Mouse (Mus musculus) gastrocnemius, adult 18-20 months (tissue): Measurements from ENCODE around the gene Grhl1. TPM values are rescaled to one million over a fixed set of nuclear protein-coding genes. Genes with fewer than 3 reads are reported as not detected.
A peak's percentile ranks its signal among the peaks of the same experiment; 100 is the strongest.
"Not testable (repeated sequence)": the region's sequence is repeated elsewhere in the genome, so short reads cannot be mapped to it uniquely, and the experiment has no call there.

Experiments used
- DNase-seq: peaks from one replicate; pipeline ENCODE4 v3.0.0; 2021; ENCODE audit warnings: low spot score
- long read RNA-seq, 2 experiments: library from polyadenylated mRNA; stranded (forward); transcript quantifications; one replicate each; pipeline ENCODE4 v2.0.0; 2021
- total RNA-seq, 2 experiments: library from RNA; stranded (reverse); gene quantifications; 2 replicates each; pipeline ENCODE4 v1.2.3; 2021

The Grhl1 gene
- total RNA-seq = under 1 TPM; 0.24 to 0.27 TPM
- long read RNA-seq, experiment 1, partial matches to known transcripts = 0 of 1 reads
- long read RNA-seq, experiment 1, other reads (novel, unspliced or antisense) = 1 of 1 reads
- long read RNA-seq, experiment 2 = 0 reads

DNA sequence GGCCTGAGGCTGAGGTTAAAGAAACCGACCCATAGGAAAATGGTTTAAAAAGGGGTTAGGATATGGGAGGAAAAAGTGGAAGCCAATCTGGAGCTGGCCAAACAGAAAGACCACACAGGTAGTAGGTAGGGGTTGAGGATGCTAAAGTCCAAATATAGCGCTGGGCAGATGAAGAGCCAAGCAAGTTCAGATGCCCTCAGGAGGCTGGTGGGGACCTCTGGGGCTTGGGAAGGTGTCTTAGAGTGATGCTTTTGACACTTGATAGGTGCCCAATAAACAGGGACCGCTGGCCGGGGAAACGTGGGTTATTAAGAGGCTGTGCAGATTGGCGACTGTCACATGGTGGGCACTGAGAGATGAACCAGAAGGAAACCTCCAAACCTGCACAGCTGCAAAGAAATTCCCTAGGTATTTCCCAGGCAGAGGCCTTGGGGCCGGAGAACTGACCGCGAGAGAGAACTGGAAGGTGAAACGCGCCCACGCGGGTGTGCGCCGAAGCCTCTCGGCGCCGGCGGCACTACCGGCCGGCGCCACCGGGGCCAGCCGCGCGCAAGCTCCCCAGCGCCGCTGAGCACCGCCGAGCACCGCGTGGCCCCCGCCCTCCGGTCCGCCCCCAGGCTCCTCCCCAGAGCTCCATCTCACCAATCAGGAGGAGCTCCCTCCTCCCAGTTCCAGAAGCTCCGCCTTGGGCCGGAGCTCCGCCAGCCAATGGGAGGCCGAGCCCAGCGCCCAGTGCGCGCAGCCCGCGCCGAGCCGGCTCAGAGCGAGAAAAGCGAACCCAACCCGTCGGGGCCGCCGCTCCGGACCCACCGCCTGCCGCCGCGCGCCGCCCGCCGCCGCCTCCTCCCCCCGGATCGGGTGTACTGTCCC, at the start of gene Grhl1:
Grhl1 (plus strand) TSS at position 761 of the 870 bp plus-strand sequence.
- DNase-seq = peak; percentile 96

DNA sequence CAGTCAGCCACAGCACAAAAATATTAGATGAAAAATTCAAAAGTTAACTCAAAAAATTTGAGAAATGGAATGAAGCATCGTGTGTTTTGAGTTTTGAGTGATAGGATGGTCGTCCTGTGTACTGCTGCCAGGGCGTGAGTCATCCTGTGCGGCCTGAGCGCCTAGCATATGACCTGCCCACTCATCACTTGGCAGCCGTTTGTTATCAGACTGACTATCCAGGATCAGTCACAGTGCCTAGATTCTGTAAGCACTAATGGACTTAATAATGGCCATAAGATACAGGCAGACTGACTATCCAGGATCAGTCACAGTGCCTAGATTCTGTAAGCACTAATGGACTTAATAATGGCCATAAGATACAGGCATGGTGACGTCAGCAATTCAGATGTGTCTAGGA, 47.0 kb upstream of the Grhl1 start:
- DNase-seq = not testable (repeated sequence)

DNA sequence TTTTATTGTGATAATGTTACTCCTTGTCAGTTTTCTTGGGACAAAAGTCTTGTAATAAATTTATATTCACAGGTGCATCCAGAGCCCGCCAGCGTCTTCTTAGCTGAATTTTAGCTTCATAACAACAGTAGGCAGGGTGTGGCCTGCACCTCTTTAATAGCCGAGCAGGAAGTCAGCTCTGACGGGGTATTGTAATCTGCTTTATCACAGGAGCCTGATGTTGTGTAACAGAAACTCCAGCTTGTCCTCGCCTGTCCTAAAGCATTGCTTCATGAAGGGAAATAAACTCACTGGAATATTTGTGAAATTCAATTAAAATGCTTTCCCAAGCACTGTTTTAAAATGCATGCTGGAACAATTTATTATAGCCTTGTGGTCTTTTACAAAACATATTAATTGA, 35.7 kb upstream of the Grhl1 start:
- DNase-seq = no peak

DNA sequence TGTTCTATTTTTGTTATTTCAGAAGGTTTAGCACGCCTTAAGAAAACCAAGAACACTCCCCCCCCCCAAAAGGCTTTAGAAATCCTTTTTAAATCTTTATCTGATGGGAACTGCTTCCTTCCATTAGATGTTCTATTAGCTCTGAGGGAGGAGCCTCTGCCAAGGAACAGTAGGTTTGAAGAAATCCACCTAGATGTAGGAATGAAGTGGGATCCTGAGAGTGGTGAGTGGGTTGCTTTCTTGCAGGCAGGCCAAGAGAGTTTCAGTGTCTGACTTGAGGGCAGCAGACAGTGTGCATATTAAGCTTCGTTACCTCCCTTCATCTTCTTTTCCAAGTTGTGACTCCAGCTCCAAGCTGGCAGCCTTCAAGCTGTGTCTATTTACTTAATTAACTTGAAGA, 34.9 kb upstream of the Grhl1 start:
- no peak for DNase-seq

DNA sequence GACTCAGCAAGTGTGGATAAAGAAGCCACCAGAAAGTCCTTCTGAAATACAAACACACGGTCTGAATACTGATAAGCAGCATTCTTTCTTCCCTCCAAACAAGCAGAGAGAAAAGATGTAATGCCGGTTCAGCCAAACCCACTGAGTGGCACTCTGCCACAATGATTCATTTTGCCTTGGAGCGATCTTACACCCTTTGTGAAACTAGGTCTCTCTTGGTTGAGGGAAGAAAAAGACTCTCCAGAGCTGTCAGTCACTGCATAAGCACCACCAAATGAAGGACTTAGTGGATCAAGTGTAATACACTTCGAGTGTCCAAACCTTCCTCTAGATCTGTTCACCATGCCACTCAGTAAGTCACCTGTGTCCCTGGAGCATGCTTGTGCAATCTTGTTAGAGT, 34.1 kb upstream of the Grhl1 start:
- DNase-seq = no peak

DNA sequence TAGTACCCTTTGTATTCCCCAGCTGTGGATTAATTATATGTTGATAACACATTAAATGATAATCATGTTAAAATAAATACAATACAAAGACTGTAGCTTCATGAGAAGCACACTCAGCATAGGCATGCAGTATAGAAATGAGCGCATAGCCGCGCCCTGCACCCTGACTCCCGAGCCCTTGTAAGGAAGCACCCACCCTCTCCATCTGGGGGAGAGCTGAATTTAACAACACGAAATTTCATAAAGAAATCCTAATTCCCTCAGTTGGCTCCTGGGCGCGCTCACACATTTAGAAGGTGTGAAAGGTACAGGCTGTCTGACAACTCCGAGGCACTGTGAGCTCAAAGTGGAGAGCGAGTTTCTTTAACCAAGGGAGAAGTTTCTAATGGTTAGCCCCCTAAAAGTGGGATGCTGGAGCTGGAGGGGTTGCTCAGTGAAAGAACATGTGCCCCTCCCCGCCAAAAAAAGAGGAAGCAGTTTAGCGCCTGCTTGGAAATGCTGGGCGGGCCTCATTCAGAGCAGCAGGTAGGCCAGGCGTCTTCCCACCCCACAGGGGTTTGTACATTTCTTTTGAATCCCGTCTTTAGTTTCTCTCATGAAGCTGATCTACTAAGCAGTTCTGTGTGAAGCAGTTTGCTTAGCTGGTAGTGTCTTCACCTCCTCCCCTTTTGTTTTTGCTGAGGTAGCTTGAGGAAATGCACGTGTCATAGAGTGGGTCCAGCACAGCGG, 30.5 kb upstream of the Grhl1 start:
- DNase-seq = no peak

DNA sequence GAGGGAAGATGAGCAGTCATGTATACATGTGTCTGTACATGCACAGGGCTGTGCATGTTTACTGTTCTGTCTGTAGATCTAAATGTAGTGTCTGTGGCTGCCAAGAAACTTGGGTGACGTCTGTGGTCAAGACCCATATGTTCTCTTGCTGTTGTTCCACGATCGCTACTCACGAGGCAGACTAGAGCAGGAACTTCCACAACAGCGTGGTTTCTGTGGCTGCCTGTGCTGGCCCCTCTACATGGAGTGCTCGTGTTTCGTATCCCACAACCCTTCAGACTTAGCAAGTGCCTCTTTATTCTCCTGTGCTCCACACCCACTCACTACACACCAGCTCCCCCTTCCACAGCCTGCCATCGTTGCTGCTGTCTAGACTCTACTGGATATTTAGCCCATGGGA, 24.4 kb upstream of the Grhl1 start:
- no peak for DNase-seq

DNA sequence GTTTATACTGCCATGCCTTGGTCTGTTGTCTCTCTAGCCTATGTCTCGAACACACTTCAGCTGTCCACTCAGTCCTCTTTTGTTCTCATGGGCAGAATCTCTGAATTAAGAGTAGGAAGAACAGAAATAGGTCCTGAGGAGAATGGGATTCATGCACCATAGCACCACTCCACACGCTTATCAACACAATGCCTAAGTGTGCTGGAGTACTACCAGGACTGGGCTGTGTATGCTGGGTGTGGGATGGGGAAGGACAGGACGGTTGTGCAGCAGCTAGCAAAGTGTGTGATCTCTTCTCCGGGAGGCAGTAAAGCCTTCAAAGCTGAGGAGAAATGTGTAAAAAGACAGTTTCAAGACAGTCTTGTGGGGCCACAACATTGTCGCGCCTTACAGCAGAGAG, 23.2 kb upstream of the Grhl1 start:
- DNase-seq = no peak

DNA sequence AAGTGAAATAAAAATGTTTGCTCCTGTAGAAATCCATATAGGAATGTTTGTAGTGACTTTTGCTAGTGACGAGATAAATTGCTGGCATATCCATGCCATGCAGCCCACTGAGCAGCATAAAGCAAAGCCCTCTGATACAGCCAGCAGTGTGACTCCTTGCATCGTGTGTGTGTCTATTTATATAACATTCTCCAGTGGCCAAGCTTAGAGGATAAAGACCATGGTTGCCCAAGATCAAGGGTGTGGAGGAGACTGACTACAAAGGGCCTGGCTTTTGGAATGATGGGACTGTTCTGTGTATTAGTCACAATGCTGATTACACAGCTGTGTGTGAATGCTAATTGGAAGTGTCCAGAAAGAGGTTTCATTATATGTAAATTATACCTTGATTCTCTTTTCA, 19.6 kb upstream of the Grhl1 start:
- no peak for DNase-seq

DNA sequence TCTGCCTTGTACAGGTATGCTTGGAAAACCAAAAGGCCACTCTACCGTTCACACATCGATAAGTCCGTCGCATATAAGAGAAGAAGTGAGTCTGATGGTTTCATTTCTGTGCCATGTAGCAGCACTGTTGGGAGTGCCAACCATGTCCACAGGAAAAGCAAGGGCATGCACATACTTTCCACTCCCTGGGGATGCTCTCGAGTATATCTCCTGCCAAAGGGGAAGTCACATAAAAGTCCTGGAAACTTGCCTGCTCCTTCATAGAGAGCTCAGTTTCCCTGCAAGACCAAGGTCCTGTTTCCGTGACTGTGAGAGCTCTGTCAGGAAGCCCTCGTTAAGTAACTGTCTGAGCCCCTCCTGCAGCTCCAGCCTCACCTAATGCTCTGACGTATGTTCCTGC, 16.1 kb upstream of the Grhl1 start:
- no peak for DNase-seq

DNA sequence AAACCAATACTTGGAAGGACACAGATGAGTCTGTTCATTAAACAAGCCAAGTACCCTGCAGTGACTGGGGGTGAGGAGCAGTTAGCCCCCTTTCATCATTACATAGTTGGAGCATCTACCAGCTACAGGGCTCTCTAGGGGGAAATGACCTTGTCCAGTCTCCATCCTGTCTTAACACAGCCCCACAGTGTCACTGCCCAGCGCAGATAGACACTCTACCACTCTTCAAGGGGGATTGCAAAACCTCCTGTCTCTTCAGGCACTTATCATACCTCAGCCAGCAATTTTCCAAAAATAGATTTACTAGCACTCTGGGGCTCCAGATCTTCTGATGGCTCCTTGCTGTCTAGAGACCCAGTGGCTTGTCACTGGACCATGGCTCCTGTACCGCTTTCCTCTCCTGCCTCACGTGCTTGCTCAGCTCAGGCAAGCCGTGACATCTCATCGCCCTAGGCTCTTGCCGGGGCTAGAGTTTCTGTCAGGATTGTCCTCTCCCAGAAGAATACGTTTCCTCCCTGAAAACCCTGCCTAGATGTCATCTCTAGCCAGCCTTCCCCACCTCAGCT, 8.6 kb upstream of the Grhl1 start:
- no peak for DNase-seq

DNA sequence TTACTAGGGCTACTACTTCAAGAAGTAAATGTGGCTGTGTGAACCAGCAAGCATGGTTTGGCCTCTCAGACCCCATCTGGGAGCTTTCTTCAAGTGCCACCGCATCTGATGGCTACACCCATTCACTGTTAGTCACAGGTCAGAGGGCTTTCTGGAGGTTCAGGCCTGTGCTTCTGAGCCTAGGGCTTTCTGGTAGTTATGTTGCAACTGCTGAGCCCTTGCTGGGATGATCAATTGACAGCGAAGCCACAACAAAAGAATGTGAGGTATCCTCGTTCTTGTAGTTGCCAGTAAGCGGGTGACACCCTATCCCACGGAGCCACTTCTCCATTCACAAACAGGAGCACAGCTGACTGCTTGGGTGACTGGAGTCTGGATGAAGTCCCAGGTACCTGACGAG, 6.8 kb upstream of the Grhl1 start:
- DNase-seq = no peak

DNA sequence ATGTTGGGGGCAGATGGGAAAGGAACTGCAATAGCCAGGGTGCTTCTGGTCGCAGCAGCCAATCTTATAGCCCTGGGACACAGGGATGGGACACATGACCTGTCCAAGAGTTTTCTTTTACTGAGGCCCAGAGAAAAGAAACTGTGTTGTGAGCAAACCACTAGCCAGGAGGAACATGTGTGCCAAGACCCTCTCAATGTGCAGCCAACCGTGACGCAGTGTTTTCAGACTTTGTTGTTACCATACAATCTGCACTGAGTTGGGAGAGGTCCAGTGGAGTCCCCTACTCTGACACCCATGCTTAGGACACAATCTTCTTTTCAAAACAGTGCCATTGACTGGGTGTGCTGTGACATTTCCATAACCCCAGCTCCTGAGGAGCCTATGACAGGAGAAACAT, 4.5 kb upstream of the Grhl1 start:
- DNase-seq = no peak

DNA sequence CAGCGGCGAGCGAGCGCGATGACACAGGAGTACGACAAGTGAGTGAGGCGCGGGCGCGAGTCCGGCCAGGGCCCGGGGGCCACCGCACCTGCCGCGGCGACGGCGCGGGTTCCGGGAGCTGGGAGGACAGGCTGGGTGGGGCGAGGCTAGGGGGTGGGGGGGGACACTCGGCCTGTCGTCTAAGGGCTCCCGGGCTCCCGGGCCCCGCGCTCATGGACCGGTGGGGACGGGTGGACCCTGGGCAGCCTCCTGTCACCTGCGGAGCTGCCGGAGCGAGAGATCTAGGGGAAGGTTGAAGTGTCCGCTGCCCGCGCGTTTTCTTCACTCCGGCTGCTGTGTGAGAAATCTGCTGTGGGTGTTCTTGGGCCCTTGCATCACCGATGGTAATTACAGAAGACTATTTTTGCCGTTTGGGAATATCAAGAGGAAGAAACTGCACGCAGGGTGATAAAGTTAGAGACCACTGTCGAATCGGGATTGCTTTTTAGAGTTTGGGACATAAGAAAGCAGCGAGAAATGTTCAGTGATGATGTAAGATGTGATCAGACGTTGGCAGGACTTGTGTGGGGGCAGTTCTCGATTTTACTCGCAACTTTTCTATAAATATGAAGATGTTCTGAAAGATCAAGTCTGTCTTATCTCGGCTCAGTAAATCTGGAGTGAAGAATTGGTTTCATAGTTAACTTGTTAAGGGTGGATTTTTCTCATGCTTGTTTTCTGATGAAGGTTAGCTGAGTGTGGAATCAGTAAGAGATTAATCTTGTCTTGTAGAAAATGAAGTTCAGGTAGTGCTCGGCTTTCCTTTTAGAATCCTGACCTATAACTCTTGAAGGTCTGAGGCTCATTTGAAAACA, 565 bp downstream of the Grhl1 start:
- DNase-seq = no peak

DNA sequence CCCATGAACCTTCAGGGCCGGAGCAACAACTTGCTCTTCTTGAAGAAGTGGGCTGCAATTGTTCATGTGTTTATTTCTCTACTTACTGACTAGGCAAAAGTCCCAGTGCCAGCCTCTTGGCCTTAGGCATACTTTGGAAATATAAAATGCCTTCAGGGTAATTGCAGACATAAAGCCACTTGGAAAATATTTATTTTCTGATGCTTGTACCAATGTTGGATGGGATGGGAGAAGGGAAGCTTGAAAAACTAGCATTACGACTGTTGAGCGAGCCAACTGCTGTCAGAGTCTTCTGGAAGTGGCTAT, 1.1 kb downstream of the Grhl1 start:
- no peak for DNase-seq

DNA sequence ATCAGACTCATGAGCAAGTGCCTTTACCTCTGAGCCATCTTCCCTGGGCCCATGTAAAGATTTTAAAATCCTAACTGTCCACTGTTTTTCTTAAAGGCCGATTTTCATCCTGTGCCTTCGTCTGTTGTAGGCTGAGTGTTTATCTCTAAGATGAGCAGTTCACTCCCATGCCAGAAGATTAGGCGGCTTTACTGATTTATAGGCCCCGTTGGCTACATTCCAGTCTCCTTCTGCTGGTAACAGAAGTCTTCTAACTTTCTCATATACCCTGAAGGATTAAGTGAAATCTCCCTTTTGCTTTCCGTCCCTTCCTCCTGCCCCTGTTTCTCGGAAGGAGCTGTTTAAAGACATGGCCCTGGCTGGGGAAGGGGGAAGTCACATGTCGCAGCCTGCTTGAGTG, 2.8 kb downstream of the Grhl1 start:
- DNase-seq = no peak

DNA sequence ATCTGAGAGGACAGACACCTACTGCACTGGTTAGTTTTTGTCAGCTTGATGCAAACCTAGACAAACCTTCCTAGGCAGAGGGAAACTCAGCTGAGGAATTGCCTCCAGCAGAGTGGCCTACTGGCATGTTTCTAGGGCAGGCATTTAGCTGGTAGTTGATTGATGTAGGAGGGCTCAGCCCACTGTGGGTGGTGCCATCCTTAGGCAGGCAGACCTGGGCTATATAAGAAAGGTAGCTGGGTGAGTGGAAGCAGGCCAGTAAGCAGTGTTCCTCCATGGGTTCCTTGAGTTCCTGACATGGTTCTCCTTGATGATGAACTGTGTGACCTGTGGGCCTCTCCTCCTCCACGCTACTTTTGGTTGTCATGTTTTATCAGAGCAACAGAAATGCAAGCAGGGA, 8.4 kb downstream of the Grhl1 start:
- DNase-seq = no peak

DNA sequence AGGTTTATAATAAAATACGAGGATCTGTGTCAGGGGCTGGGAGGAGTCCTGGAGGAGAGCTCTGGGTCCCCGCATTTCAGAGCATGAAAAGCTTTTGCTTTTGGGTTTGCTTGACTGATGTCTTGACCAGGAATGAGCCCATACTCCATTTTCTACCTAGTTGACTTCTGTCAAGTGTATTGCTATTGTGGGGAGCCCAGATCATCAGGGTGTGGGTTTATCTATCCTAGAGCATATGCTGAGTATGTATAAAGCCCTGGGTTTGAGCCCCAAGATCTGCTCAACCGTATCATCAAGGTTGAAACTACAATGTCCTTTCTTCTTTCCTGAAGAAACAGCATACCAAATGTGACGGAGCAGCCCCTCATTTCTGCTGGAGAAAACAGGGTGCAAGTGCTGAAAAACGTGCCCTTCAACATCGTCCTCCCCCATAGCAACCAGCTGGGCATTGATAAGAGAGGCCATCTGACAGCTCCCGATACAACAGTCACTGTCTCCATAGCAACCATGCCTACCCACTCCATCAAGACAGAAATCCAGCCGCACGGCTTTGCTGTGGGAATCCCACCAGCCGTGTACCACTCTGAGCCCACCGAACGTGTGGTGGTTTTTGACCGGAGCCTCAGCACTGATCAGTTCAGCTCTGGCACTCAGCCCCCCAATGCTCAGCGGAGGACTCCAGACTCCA, 9.1 kb downstream of the Grhl1 start:
- no peak for DNase-seq

DNA sequence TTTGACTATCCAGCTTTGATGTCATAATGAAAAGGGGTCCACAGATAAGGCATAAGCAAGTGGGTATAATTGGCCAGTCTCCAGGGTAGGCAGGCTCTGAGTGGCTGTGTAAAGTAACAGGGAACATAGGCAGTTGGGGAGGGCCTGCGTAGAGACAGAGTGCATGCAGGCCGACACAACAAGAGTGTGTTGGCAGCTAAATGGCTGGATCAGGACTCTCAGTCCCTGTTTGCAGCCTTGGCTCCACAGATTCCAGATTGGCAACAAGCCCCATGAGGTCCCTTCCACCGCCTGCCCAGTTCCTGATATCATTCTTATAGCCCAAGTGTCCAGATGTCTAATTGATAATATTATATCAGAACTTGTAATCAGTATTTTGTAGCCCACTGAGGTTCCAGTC, 11.6 kb downstream of the Grhl1 start:
- DNase-seq = no peak

DNA sequence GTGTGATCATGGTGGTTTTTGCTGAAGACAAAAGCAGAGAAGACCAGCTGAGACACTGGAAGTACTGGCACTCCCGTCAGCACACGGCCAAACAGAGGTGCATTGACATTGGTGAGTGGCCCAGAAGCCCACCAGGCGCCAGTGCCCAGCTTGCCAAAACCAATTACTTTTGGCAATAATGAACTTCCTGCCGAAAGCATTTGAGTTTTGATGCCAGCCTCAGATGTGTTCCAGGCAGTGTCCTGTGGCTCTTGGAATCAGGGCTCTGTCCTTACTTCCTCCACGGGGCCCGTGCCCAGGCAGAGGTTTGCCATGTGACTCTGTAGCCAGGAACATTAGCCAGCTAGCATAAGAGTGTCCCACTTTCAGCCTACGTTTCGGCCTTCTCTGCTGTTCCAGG, 12.8 kb downstream of the Grhl1 start:
- DNase-seq = peak; percentile 33

DNA sequence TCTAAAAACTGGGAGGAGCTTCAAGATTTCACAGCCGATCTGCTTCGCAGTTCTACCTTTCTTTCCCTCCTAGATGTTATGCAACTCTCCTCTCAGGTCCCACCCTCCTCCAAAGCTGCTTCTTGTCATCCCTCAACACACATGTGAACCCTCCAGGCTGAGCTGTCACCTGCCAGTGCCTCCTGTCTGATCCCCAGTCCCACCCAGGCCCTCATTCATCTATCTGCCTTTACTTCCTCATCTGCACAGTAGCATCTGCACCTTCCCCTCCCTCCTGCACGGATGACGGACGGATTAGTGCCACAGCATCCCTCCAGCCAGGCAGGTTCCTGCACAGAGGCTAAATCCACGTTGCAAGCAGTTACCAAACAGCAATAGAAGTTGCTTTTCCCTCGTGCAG, 14.1 kb downstream of the Grhl1 start:
- no peak for DNase-seq
